In genomic region chr1:83099580-83100137, GRCm38 (mm10) we compare ENCODE assay signal across 29 mouse cellular contexts. TPM values are rescaled to one million over a fixed set of nuclear protein-coding genes. Genes with fewer than 3 reads are reported as not detected.
A peak's percentile ranks its signal among the peaks of the same experiment; 100 is the strongest.
DNase-seq lines count a peak whose midpoint lies in the region; ATAC-seq and TF ChIP-seq lines count a peak whose summit lies in the region.
"Had no signal": no experiment of that assay in that cellular context is flagged by ENCODE, and none has a peak within 500 bp of the region (broad histone marks: within the 10 kb centered on the region; RNA-seq: fewer than 3 reads in every experiment).

No protein-coding gene starts in this region.

- no peaks in the 10 kb centered on the region for H3K36me3 ChIP-seq in heart, postnatal 0 days (replicated peaks; ENCODE audit: control insufficient read depth, insufficient read depth, low read length)
- H3K36me3 ChIP-seq in heart, embryonic 12.5 days = no peaks in the 10 kb centered on the region
- H3K36me3 ChIP-seq in lung, postnatal 0 days (ENCODE audit: insufficient read depth, low read length) = no peaks in the 10 kb centered on the region
- H3K36me3 ChIP-seq in hindbrain, postnatal 0 days (ENCODE audit: insufficient read depth, low read length) = no peaks in the 10 kb centered on the region
- H3K36me3 ChIP-seq: embryonic facial prominence, embryonic 15.5 days; forebrain, embryonic 10.5 days; hindbrain, embryonic 10.5 days; kidney, embryonic 15.5 days; limb, embryonic 12.5 days; midbrain, embryonic 12.5 days had no signal

- ATAC-seq in heart, postnatal 0 days (ENCODE audit: insufficient read depth, low read depth) = peak; percentile 63; the same call in 1 of the 2 replicates
- ATAC-seq in heart, embryonic 12.5 days (ENCODE audit: insufficient number of reproducible peaks, low FRiP score) = no peak
- peak; percentile 74 for ATAC-seq in lung, postnatal 0 days
- no peak for ATAC-seq in hindbrain, postnatal 0 days
- ATAC-seq: CD4-positive, CD25-positive, alpha-beta regulatory T cell, adult 4 months; forebrain, postnatal 0 days had no signal

- H3K4me3 ChIP-seq in heart, postnatal 0 days (ENCODE audit: low read depth, low read length) = no peak overlapping the region
- H3K4me3 ChIP-seq in heart, embryonic 12.5 days = no peak overlapping the region
- H3K4me3 ChIP-seq in lung, postnatal 0 days (ENCODE audit: low read depth, low read length) = no peak overlapping the region
- H3K4me3 ChIP-seq in hindbrain, postnatal 0 days (ENCODE audit: low read length) = no peak overlapping the region
- H3K4me3 ChIP-seq: embryonic facial prominence, embryonic 15.5 days; forebrain, embryonic 10.5 days; hindbrain, embryonic 10.5 days; kidney, embryonic 15.5 days; limb, embryonic 12.5 days; midbrain, embryonic 12.5 days; myocyte had no signal

- H3K27ac ChIP-seq in heart, postnatal 0 days (ENCODE audit: low read depth) = peak overlapping the region; percentile 51
- no peak overlapping the region; the same call in 1 of the 2 replicates for H3K27ac ChIP-seq in heart, embryonic 12.5 days (ENCODE audit: poor library complexity, severe bottlenecking)
- H3K27ac ChIP-seq in lung, postnatal 0 days (ENCODE audit: low read length) = peak overlapping the region; percentile 33; the same call in 1 of the 2 replicates
- H3K27ac ChIP-seq in hindbrain, postnatal 0 days = no peak overlapping the region
- H3K27ac ChIP-seq: embryonic facial prominence, embryonic 15.5 days; forebrain, embryonic 10.5 days; hindbrain, embryonic 10.5 days; kidney, embryonic 15.5 days; limb, embryonic 12.5 days; liver, embryonic 14.5 days; midbrain, embryonic 12.5 days had no signal

- no peaks in the 10 kb centered on the region for H3K27me3 ChIP-seq in heart, postnatal 0 days (ENCODE audit: control insufficient read depth, insufficient read depth, low read length)
- no peaks in the 10 kb centered on the region for H3K27me3 ChIP-seq in heart, embryonic 12.5 days (replicated peaks)
- H3K27me3 ChIP-seq in lung, postnatal 0 days (replicated peaks; ENCODE audit: insufficient read depth, low read length) = no peaks in the 10 kb centered on the region
- no peaks in the 10 kb centered on the region for H3K27me3 ChIP-seq in hindbrain, postnatal 0 days (ENCODE audit: insufficient read depth, low read length)
- H3K27me3 ChIP-seq: embryonic facial prominence, embryonic 15.5 days; kidney, embryonic 15.5 days; limb, embryonic 12.5 days; midbrain, embryonic 12.5 days had no signal

- TF ChIP-seq EP300 in heart, postnatal 0 days (IDR thresholded peaks at IDR 0.05; ENCODE audit: low read depth) = no peak
- 0 out of 2 replicates have a peak, but pooled peaks have one; percentile 9 for TF ChIP-seq EP300 in lung, postnatal 0 days (IDR thresholded peaks at IDR 0.05)

- H3K9ac ChIP-seq in heart, postnatal 0 days (replicated peaks; ENCODE audit: low read depth, low read length) = no peak overlapping the region
- H3K9ac ChIP-seq in heart, embryonic 12.5 days = no peak overlapping the region
- no peak overlapping the region for H3K9ac ChIP-seq in lung, postnatal 0 days (replicated peaks; ENCODE audit: low read depth)
- no peak overlapping the region for H3K9ac ChIP-seq in hindbrain, postnatal 0 days (replicated peaks; ENCODE audit: low read length)
- H3K9ac ChIP-seq: embryonic facial prominence, embryonic 15.5 days; forebrain, postnatal 0 days; kidney, embryonic 15.5 days; limb, embryonic 12.5 days; liver, embryonic 14.5 days; midbrain, embryonic 12.5 days had no signal

- no peaks in the 10 kb centered on the region for H3K9me3 ChIP-seq in heart, postnatal 0 days (replicated peaks; ENCODE audit: control insufficient read depth, low read length)
- no peaks in the 10 kb centered on the region for H3K9me3 ChIP-seq in heart, embryonic 12.5 days (replicated peaks)
- no peaks in the 10 kb centered on the region for H3K9me3 ChIP-seq in lung, postnatal 0 days (ENCODE audit: low read length)
- no peaks in the 10 kb centered on the region for H3K9me3 ChIP-seq in hindbrain, postnatal 0 days (ENCODE audit: low read length)
- H3K9me3 ChIP-seq: embryonic facial prominence, embryonic 15.5 days; forebrain, embryonic 10.5 days; hindbrain, embryonic 10.5 days; kidney, embryonic 15.5 days; limb, embryonic 12.5 days; midbrain, embryonic 12.5 days had no signal

- WGBS in heart, postnatal 0 days = 46% methylated on average over 7 of the region's 7 CpGs
- WGBS in heart, embryonic 12.5 days = 52% methylated on average over 7 of the region's 7 CpGs
- 50% methylated on average over 7 of the region's 7 CpGs for WGBS in lung, postnatal 0 days
- 80% methylated on average over 7 of the region's 7 CpGs for WGBS in hindbrain, postnatal 0 days

- peak; percentile 1 for DNase-seq in heart, adult 8-10 months (ENCODE audit: low spot score)
- no peak for DNase-seq in heart, postnatal 4 days
- DNase-seq in heart, postnatal 0 days (ENCODE audit: low spot score) = no peak
- peak; percentile 64 for DNase-seq in lung, postnatal 0 days (ENCODE audit: low spot score)
- no peak for DNase-seq in lung, postnatal 10 days
- no peak for DNase-seq in cerebellum, postnatal 14 days
- no peak for DNase-seq in hindbrain, postnatal 0 days (ENCODE audit: low spot score)
- DNase-seq: adrenal gland, postnatal 36 days; cerebellum, adult 11-12 months; cerebellum, postnatal 25 days; forebrain, postnatal 0 days; gastrocnemius, postnatal 36 days had no signal

- peaks cover 5% of the 10 kb centered on the region for H3K4me1 ChIP-seq in heart, postnatal 0 days (ENCODE audit: control insufficient read depth, insufficient read depth)
- H3K4me1 ChIP-seq in heart, embryonic 12.5 days (replicated peaks) = peaks cover 24% of the 10 kb centered on the region
- H3K4me1 ChIP-seq in lung, postnatal 0 days (ENCODE audit: insufficient read depth, low read depth, low read length) = no peaks in the 10 kb centered on the region
- H3K4me1 ChIP-seq in hindbrain, postnatal 0 days (ENCODE audit: insufficient read depth, low read length) = no peaks in the 10 kb centered on the region
- H3K4me1 ChIP-seq: hindbrain, embryonic 10.5 days; midbrain, embryonic 12.5 days had no signal

- TF ChIP-seq CTCF in heart, postnatal 0 days (IDR thresholded peaks at IDR 0.05; ENCODE audit: low read depth) = no peak
- no peak for TF ChIP-seq CTCF in lung, postnatal 0 days (IDR thresholded peaks at IDR 0.05)
- TF ChIP-seq CTCF in hindbrain, postnatal 0 days (IDR thresholded peaks at IDR 0.05; ENCODE audit: low read depth) = no peak

- H3K4me2 ChIP-seq in heart, postnatal 0 days (ENCODE audit: low read depth, low read length) = no peak overlapping the region
- H3K4me2 ChIP-seq in heart, embryonic 12.5 days = no peak overlapping the region
- H3K4me2 ChIP-seq in lung, postnatal 0 days (replicated peaks; ENCODE audit: low read depth, low read length) = no peak overlapping the region
- no peak overlapping the region for H3K4me2 ChIP-seq in hindbrain, postnatal 0 days (ENCODE audit: low read depth, low read length)
- H3K4me2 ChIP-seq: embryonic facial prominence, embryonic 15.5 days; kidney, embryonic 15.5 days; limb, embryonic 12.5 days; midbrain, embryonic 12.5 days had no signal

RNA-seq across cellular contexts. Expression of gene Ccl20, which starts 16.9 kb away (rescaled TPM):
- not detected for total RNA-seq in heart, adult 8-10 months (2022)
- not detected for total RNA-seq in heart, postnatal 4 days (2021)
- not detected in 2 replicates for total RNA-seq in heart, postnatal 0 days (2014; rRNA removed; ENCODE audit: low replicate concordance)
- 0.15 TPM in 1 of 2 replicates, not detected in the other for polyA plus RNA-seq in heart, postnatal 0 days (2015; fragmentation: Nextera tagmentation; extraction: Ambion mirVana)
- 0.21 and 0.66 TPM in 2 replicates for polyA plus RNA-seq in heart, embryonic 12.5 days (2016; fragmentation: Nextera tagmentation; extraction: Ambion mirVana)
- 0.37 and 41.3 TPM in 2 replicates for polyA plus RNA-seq in lung, postnatal 0 days (2015; fragmentation: Nextera tagmentation; extraction: Ambion mirVana)
- not detected in 2 replicates for total RNA-seq in hindbrain, postnatal 0 days (2014; rRNA removed)
- polyA plus RNA-seq in hindbrain, postnatal 0 days (2015; fragmentation: Nextera tagmentation; extraction: Ambion mirVana) = not detected in 2 replicates
- total RNA-seq: adrenal gland, postnatal 36 days; forebrain, postnatal 0 days; gastrocnemius, postnatal 36 days; layer of hippocampus, postnatal 25 days; left cerebral cortex, postnatal 10 days; megakaryocyte progenitor cell, adult 5-6 weeks had no signal
- polyA plus RNA-seq: forebrain, embryonic 10.5 days; limb, embryonic 12.5 days; midbrain, embryonic 12.5 days; myocyte; neural tube, embryonic 14.5 days had no signal

RNA-seq across cellular contexts. Expression of gene Krtap28-13, which starts 38.9 kb away (rescaled TPM):
- not detected for total RNA-seq in heart, adult 8-10 months (2022)
- total RNA-seq in heart, postnatal 4 days (2021) = not detected
- total RNA-seq in heart, postnatal 0 days (2014; rRNA removed; ENCODE audit: low replicate concordance) = not detected in 2 replicates
- polyA plus RNA-seq in heart, postnatal 0 days (2015; fragmentation: Nextera tagmentation; extraction: Ambion mirVana) = not detected in 2 replicates
- polyA plus RNA-seq in heart, embryonic 12.5 days (2016; fragmentation: Nextera tagmentation; extraction: Ambion mirVana) = not detected in 2 replicates
- 0.16 TPM in 1 of 2 replicates, not detected in the other for polyA plus RNA-seq in lung, postnatal 0 days (2015; fragmentation: Nextera tagmentation; extraction: Ambion mirVana)
- not detected in 2 replicates for total RNA-seq in hindbrain, postnatal 0 days (2014; rRNA removed)
- polyA plus RNA-seq in hindbrain, postnatal 0 days (2015; fragmentation: Nextera tagmentation; extraction: Ambion mirVana) = not detected in 2 replicates
- total RNA-seq: adrenal gland, postnatal 36 days; ES-E14; forebrain, postnatal 0 days; gastrocnemius, postnatal 36 days; layer of hippocampus, postnatal 25 days; left cerebral cortex, postnatal 10 days; megakaryocyte progenitor cell, adult 5-6 weeks had no signal
- polyA plus RNA-seq: CD4-positive, CD25-positive, alpha-beta regulatory T cell, adult 4 months; forebrain, embryonic 10.5 days; forebrain, postnatal 0 days; hindbrain, embryonic 10.5 days; kidney, embryonic 15.5 days; large intestine, adult 2 months; limb, embryonic 12.5 days; liver, embryonic 14.5 days; midbrain, embryonic 12.5 days; myocyte; neural tube, embryonic 14.5 days; small intestine, adult 2 months had no signal

RNA-seq across cellular contexts. Expression of gene A030005K14Rik, which starts 40.5 kb away (rescaled TPM):
- not detected for total RNA-seq in heart, adult 8-10 months (2022)
- total RNA-seq in heart, postnatal 4 days (2021) = not detected
- not detected in 2 replicates for total RNA-seq in heart, postnatal 0 days (2014; rRNA removed; ENCODE audit: low replicate concordance)
- not detected in 2 replicates for polyA plus RNA-seq in heart, postnatal 0 days (2015; fragmentation: Nextera tagmentation; extraction: Ambion mirVana)
- polyA plus RNA-seq in heart, embryonic 12.5 days (2016; fragmentation: Nextera tagmentation; extraction: Ambion mirVana) = not detected in 2 replicates
- not detected in 2 replicates for polyA plus RNA-seq in lung, postnatal 0 days (2015; fragmentation: Nextera tagmentation; extraction: Ambion mirVana)
- not detected in 2 replicates for total RNA-seq in hindbrain, postnatal 0 days (2014; rRNA removed)
- polyA plus RNA-seq in hindbrain, postnatal 0 days (2015; fragmentation: Nextera tagmentation; extraction: Ambion mirVana) = not detected in 2 replicates
- total RNA-seq: adrenal gland, postnatal 36 days; ES-E14; forebrain, postnatal 0 days; gastrocnemius, postnatal 36 days; layer of hippocampus, postnatal 25 days; left cerebral cortex, postnatal 10 days; megakaryocyte progenitor cell, adult 5-6 weeks had no signal
- polyA plus RNA-seq: CD4-positive, CD25-positive, alpha-beta regulatory T cell, adult 4 months; forebrain, embryonic 10.5 days; forebrain, postnatal 0 days; hindbrain, embryonic 10.5 days; kidney, embryonic 15.5 days; large intestine, adult 2 months; limb, embryonic 12.5 days; liver, embryonic 14.5 days; midbrain, embryonic 12.5 days; myocyte; neural tube, embryonic 14.5 days; small intestine, adult 2 months had no signal

RNA-seq across cellular contexts. Expression of gene Gm47969, which starts 54.9 kb away (rescaled TPM):
- not detected for total RNA-seq in heart, adult 8-10 months (2022)
- total RNA-seq in heart, postnatal 4 days (2021) = not detected
- not detected in 2 replicates for total RNA-seq in heart, postnatal 0 days (2014; rRNA removed; ENCODE audit: low replicate concordance)
- not detected in 2 replicates for polyA plus RNA-seq in heart, postnatal 0 days (2015; fragmentation: Nextera tagmentation; extraction: Ambion mirVana)
- not detected in 2 replicates for polyA plus RNA-seq in heart, embryonic 12.5 days (2016; fragmentation: Nextera tagmentation; extraction: Ambion mirVana)
- 0.45 and 1.0 TPM in 2 replicates for polyA plus RNA-seq in lung, postnatal 0 days (2015; fragmentation: Nextera tagmentation; extraction: Ambion mirVana)
- total RNA-seq in hindbrain, postnatal 0 days (2014; rRNA removed) = not detected in 2 replicates
- polyA plus RNA-seq in hindbrain, postnatal 0 days (2015; fragmentation: Nextera tagmentation; extraction: Ambion mirVana) = not detected in 2 replicates
- total RNA-seq: adrenal gland, postnatal 36 days; forebrain, postnatal 0 days; gastrocnemius, postnatal 36 days; layer of hippocampus, postnatal 25 days; left cerebral cortex, postnatal 10 days; megakaryocyte progenitor cell, adult 5-6 weeks had no signal
- polyA plus RNA-seq: CD4-positive, CD25-positive, alpha-beta regulatory T cell, adult 4 months; forebrain, embryonic 10.5 days; forebrain, postnatal 0 days; hindbrain, embryonic 10.5 days; kidney, embryonic 15.5 days; large intestine, adult 2 months; limb, embryonic 12.5 days; liver, embryonic 14.5 days; midbrain, embryonic 12.5 days; myocyte; neural tube, embryonic 14.5 days; small intestine, adult 2 months had no signal

RNA-seq across cellular contexts. Expression of gene Krtap28-10, which starts 57.4 kb away (rescaled TPM):
- total RNA-seq in heart, adult 8-10 months (2022) = not detected
- total RNA-seq in heart, postnatal 4 days (2021) = not detected
- not detected in 2 replicates for total RNA-seq in heart, postnatal 0 days (2014; rRNA removed; ENCODE audit: low replicate concordance)
- polyA plus RNA-seq in heart, postnatal 0 days (2015; fragmentation: Nextera tagmentation; extraction: Ambion mirVana) = not detected in 2 replicates
- polyA plus RNA-seq in heart, embryonic 12.5 days (2016; fragmentation: Nextera tagmentation; extraction: Ambion mirVana) = not detected in 2 replicates
- polyA plus RNA-seq in lung, postnatal 0 days (2015; fragmentation: Nextera tagmentation; extraction: Ambion mirVana) = not detected in 2 replicates
- total RNA-seq in hindbrain, postnatal 0 days (2014; rRNA removed) = not detected in 2 replicates
- not detected in 2 replicates for polyA plus RNA-seq in hindbrain, postnatal 0 days (2015; fragmentation: Nextera tagmentation; extraction: Ambion mirVana)
- total RNA-seq: adrenal gland, postnatal 36 days; ES-E14; forebrain, postnatal 0 days; gastrocnemius, postnatal 36 days; layer of hippocampus, postnatal 25 days; left cerebral cortex, postnatal 10 days; megakaryocyte progenitor cell, adult 5-6 weeks had no signal
- polyA plus RNA-seq: CD4-positive, CD25-positive, alpha-beta regulatory T cell, adult 4 months; forebrain, embryonic 10.5 days; forebrain, postnatal 0 days; hindbrain, embryonic 10.5 days; kidney, embryonic 15.5 days; large intestine, adult 2 months; limb, embryonic 12.5 days; liver, embryonic 14.5 days; midbrain, embryonic 12.5 days; myocyte; neural tube, embryonic 14.5 days; small intestine, adult 2 months had no signal

Comparison
In these comparisons a context has a peak if more than half of its experiments do, and no peak if none do; other contexts are left out.
1. DNase-seq: peak in heart, adult 8-10 months (single experiment) and lung, postnatal 0 days (single experiment); none in heart, postnatal 4 days (single experiment), heart, postnatal 0 days (single experiment), lung, postnatal 10 days (single experiment), cerebellum, postnatal 14 days (0 of 2) and hindbrain, postnatal 0 days (single experiment).
2. ATAC-seq: peak in heart, postnatal 0 days (single experiment) and lung, postnatal 0 days (single experiment); none in heart, embryonic 12.5 days (single experiment) and hindbrain, postnatal 0 days (single experiment).
3. H3K27ac ChIP-seq: peak in heart, postnatal 0 days (single experiment) and lung, postnatal 0 days (single experiment); none in heart, embryonic 12.5 days (single experiment) and hindbrain, postnatal 0 days (single experiment).